Mouse (Mus musculus): ENCODE results near the gene Foxp4. TPM values are rescaled to one million over a fixed set of nuclear protein-coding genes. Genes with fewer than 3 reads are reported as not detected.

Gene Foxp4
- total RNA-seq, 1 experiment from 2014 or later = 13.2 TPM

DNA sequence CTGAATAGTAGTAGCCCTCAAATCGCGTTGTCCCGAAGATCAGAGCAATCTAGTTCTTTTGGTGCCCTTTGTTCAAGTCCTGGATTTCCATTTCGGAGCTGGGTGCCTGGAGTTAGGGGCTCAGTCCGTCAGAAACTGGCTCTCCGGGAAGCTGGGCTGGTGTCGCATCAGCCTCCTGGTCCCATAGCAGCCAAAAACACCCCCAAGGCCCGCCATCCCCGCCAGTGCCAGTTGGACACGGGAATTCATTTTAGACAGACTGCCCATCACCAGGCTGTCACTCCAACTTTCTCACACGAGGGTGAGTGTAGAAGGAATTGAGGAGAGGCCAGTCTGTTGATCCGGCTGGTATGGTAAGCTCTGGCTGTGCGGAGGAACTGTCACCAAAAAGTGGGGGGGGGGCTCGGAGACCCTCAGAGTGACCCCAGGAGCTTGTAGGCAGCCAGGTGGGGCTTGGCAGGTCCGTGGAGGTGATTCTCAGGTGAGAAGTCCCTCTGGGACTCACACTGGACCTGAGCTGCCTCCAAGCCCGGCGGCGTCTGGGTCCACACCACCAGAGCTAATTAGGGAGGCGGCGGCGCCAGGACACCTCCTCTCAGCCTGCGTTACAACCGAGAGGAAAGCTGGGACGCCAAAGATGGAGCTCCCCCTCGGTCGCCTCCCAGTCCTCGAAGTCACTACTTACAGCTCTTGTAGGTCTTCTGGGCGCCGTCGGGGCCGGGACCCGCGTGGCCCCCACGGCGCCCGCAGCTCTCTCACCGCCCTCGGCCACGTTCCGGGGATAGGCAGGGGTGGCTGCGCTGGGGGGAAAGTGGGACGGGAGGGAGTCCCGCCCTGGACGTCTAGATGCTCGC lies 90.6 kb downstream of the Foxp4 start:
- ATAC-seq (ENCODE audit: extremely low read depth, insufficient number of reproducible peaks, low FRiP score, poor library complexity, severe bottlenecking) = no peak

- ATAC-seq (ENCODE audit: extremely low read depth, insufficient number of reproducible peaks, low FRiP score, poor library complexity, severe bottlenecking) = no peak
These were observed 91.3 kb downstream of the Foxp4 start for GRCm38 (mm10) chr17:47833029-47833627.

- ATAC-seq (ENCODE audit: extremely low read depth, insufficient number of reproducible peaks, low FRiP score, poor library complexity, severe bottlenecking) = no peak
These were observed 91.9 kb downstream of the Foxp4 start for GRCm38 (mm10) chr17:47832501-47833028.

GRCm38 (mm10) chr17:47831772-47832171 lies 92.7 kb downstream of the Foxp4 start:
- no peak for ATAC-seq (ENCODE audit: extremely low read depth, insufficient number of reproducible peaks, low FRiP score, poor library complexity, severe bottlenecking)

DNA sequence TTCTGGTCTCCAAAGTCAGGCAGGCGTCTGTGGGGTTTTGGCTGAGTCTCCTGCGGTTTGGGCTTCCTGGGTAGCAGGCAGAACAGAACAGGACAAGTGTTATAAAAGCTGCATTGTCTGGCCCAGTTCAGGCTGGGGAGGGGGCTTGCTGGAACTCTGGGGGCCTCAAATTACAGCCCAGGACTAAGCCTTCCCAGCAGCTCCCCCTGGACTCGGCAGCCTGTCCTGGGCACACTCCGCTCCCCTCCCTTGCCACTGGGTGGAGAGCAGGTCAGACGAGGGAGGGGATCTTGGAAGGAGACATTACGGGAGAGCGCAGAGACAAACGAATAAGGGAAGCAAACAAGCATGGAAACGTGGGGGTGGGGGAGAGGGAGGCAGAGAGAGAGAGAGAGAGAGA lies 93.3 kb downstream of the Foxp4 start:
- no peak for ATAC-seq (ENCODE audit: extremely low read depth, insufficient number of reproducible peaks, low FRiP score, poor library complexity, severe bottlenecking)

DNA sequence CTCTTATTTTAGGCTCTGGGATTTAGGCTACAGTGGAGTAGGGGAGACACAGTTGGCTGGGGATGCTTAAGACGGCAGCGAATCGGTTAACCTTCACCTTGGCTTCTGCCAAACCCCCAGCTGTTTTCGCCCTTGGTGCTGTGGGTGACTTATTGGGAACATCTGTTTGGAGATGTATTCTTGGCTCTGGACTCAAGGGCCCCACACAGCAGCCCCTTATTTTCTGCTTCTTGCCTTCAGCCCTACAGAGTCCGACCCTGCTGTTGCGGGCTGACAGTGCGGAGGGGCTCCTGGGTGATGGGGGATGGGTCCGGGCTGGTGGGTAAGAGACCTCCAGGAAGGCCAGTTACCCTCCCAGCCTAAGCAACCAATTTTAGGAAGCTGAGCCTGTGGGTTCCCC lies 103.1 kb downstream of the Foxp4 start:
- no peak for ATAC-seq (ENCODE audit: extremely low read depth, insufficient number of reproducible peaks, low FRiP score, poor library complexity, severe bottlenecking)

DNA sequence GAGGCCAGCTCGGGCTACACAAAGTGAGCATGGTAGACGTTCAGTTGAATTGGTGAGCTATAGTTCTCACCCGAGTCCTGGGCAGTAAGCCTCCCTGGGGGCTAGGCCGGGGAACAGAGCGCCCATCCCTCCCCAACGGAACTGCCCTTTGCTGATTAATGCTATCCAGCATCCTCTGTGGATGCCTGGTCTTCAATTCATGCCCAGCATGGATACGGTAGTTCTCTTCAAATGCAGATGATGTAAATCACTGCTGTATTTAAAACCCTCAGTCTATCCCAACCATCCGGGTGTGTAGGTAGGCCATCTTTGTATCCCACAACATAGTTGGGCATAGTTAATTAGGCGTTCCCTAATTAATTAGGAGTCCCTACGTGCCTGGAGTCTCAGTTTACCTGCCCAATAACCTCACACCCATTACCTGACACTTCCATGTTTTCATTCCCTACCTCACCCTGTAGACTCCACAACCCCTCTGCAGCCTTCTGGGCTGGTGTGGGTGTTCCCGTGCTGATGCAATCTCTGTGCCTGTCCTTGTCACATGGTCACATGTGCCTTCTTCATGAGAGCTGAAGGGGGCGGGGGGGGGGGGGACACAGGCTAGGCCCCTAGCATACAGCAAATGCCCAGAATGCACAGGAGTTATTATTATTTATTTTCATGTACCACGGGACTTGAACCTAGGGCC lies 106.3 kb downstream of the Foxp4 start:
- no peak for ATAC-seq (ENCODE audit: extremely low read depth, insufficient number of reproducible peaks, low FRiP score, poor library complexity, severe bottlenecking)

Other genes starting within 250 kb of the Foxp4 start
- gene Tomm6, start 236.3 kb downstream of the Foxp4 start, total RNA-seq (2017) = 21.2 and 32.3 TPM in 2 replicates
- gene Frs3, start 235.6 kb downstream of the Foxp4 start, total RNA-seq (2017) = 1.2 TPM in 1 of 2 replicates, not detected in the other
- not detected in 2 replicates for gene Gm21981, start 230.2 kb downstream of the Foxp4 start, total RNA-seq (2017)
- not detected in 2 replicates for gene Prickle4, start 229.9 kb downstream of the Foxp4 start, total RNA-seq (2017)
- gene Pgc, start 197.8 kb downstream of the Foxp4 start, total RNA-seq (2017) = not detected in 2 replicates
- 86.0 and 116 TPM in 2 replicates for gene Tfeb, start 187.6 kb downstream of the Foxp4 start, total RNA-seq (2017)
- gene Mdfi, start 90.0 kb downstream of the Foxp4 start, total RNA-seq (2017) = not detected in 2 replicates
- gene 1700122O11Rik, start 113.6 kb upstream of the Foxp4 start, total RNA-seq (2017) = not detected in 2 replicates
- gene 1700067P10Rik, start 164.7 kb upstream of the Foxp4 start, total RNA-seq (2017) = not detected in 2 replicates
- gene 9830107B12Rik, start 221.6 kb upstream of the Foxp4 start, total RNA-seq (2017) = 31.7 and 33.5 TPM in 2 replicates
- 129 and 143 TPM in 2 replicates for gene A530064D06Rik, start 242.6 kb upstream of the Foxp4 start, total RNA-seq (2017)